Mouse (Mus musculus): ENCODE measurements around the gene Sod1.
"Not testable (repeated sequence)": the region's sequence is repeated elsewhere in the genome, so short reads cannot be mapped to it uniquely, and the experiment has no call there.

DNA sequence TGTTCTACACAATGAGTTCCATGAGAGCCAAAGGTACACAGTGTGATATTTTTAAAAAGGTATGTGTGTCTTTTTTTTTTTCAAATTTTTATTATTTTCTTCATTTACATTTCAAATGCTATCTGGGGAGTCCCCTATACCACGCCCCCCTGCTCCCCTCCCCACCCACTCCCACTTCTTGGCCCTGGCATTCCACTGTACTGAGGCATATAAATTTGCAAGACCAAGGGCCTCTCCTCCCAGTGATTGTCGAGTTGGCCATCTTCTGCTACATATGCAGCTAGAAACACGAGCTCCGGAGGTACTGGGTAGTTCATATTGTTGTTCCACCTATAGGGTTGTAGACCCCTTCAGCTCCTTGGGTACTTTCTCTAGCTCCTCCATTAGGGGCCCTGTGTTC is 1.1 kb upstream of the Sod1 start:
- not testable (repeated sequence) for TF ChIP-seq FLI1 (IDR thresholded peaks at IDR 0.05; ENCODE audit: low read length); GATA1 (IDR thresholded peaks at IDR 0.05; ENCODE audit: borderline replicate concordance, low read length)

Data from megakaryocyte, embryonic 14.5 days (primary cell).